Mouse (Mus musculus) cerebellum, postnatal 36 days (tissue): Measurements from ENCODE around the gene Prune1.

Experiments
- DNase-seq, 2 experiments: peaks; one replicate each; pipeline ENCODE4 v3.0.0; 2021 to 2022; ENCODE audit warnings: mixed read lengths in 2 of 2

Gene Prune1

DNA sequence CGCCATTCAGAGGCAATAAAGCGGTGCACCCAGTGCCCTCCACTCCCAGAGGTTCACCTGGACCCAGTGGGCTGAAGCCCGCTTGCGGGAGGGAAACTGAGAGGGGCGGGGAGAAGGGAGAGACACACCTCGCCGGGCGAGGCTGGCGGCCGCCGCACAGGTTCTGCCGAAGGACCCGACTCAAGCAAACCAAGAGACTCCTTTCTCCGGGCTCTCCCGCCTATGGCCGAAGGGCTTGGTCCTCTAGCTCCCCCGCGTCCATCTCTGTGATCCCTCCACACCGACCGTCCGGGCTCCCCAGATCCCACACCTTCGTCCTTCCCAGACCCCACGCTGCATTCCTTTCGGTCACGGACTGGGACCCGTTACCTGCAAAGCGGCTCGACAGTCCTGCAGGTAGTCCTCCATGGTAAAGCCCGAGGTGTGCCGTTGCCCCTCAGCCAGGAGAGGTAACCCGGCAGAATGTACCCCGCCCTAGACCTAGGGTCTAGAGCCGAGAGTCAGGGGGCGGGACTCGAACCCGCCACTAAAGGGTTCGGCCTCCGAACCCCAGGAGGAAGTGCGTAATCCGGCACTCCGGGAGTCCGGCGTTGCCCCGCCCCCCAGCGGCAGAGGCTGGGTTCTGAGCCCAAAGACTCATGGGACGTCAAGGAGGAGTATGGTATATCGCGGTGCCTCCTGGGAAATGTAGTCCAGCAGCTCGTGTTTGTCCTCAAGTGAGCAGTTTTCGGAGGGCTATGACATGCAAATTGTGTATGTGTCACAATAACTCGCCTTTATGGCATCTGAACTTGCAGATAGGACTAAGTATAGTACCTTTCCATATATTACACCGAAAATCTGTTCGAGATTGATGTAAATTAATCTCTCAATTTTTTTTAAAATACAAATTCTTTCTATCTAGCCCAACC lies at the start of gene Prune1, which contains the start of gene Mindy1:
Prune1 (minus strand) TSS at position 861 of the 911 bp plus-strand sequence.
Mindy1 (plus strand) TSS at position 130 of the 911 bp plus-strand sequence.
- peak; percentile 98 to 100 for DNase-seq

DNA sequence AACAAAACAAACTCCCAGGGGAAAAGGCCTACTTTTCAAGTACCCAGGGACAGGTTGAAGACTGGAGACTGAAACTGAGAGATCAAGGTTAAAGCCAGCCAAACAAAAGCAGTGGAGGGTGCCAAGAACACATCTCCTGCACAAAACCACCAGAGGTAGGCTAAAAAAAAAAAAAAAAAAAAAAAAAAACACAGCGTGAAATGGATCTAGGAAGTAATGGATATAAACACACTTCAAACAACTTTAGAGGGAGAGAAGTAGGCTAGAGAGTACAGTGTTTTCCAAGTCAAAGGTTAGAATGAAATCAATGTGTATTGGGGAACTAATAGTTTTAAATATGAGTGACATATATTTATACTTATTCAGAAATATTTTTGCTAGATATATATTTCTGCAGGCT lies 49.7 kb upstream of the Prune1 start:
- DNase-seq: no peak

DNA sequence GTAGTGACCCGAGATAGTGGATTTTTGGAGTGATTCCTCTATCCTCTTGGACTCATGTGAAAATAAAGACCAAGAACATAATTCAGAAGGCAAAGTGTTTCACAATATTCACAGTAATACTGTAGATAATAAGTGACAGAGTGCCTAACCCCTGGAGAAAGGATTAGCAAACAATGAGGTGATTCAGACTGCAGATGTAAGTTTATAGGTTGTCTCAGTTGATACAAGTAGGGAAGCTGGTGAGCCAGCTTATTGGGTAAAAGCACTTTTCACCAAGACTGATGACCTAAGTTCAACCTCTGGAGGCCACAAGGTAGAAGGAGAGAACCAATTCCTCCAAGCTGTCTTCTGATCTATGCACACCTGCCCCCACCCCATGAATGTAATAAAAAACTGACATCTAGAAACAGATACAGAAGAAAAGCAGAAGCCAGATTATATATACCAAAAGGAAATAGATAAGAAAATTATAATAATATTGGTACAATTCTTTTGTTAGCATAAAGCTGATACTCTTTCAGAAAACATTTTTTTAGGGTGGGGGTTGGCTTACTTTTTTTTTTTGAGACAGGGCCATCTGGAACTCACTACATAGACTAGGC lies 47.0 kb upstream of the Prune1 start:
- DNase-seq: no peak

DNA sequence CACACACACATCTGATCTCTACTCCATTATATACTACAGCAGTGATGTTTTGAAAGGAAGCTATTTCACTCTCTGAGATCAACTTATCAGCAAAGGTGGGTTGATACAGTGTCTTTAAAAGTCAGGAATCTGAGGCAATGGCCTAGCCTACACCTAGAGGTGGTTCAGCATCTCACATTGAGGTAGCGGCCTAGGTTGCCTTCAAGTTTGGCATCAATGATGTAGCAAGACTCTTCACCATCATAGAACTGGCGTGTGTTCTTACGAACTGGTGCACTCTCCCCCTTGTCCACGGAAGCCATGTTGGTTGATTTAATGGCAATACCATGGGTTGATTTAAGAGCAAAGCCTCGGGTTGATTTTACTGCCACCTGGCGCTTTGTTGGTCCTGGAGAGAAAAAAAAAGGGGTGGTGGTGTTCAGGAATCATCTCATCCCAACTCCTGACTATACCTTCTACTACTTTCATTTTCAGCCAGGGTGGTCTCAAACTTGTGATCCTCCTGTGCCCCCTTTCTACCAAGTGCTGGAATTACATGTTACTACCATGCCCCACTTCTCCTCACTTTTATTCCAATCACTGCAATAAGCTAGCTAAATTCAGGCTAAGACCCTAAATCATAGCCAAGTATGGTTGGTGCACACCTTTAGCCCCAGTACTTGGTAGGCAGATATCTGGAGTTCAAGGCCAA lies 42.7 kb upstream of the Prune1 start:
- DNase-seq: no peak

DNA sequence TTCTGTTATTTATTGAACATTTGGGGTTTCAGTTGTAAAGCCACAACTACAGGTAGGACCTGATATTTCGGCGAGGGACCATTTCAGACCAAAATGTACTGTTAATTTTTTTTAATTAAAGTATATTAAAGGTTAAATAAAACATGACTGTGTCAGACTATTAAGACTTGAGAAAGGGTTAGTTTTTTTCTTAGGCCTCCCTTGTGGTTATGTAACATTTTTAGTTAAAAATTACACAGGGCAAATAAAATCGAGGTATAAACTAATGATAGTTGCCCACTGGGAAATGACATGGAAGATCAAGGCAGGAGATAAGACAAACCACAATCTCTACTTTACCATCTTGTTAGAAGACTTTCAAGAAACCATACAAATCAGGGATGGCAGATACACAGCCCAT lies 41.6 kb upstream of the Prune1 start:
- DNase-seq: no peak

DNA sequence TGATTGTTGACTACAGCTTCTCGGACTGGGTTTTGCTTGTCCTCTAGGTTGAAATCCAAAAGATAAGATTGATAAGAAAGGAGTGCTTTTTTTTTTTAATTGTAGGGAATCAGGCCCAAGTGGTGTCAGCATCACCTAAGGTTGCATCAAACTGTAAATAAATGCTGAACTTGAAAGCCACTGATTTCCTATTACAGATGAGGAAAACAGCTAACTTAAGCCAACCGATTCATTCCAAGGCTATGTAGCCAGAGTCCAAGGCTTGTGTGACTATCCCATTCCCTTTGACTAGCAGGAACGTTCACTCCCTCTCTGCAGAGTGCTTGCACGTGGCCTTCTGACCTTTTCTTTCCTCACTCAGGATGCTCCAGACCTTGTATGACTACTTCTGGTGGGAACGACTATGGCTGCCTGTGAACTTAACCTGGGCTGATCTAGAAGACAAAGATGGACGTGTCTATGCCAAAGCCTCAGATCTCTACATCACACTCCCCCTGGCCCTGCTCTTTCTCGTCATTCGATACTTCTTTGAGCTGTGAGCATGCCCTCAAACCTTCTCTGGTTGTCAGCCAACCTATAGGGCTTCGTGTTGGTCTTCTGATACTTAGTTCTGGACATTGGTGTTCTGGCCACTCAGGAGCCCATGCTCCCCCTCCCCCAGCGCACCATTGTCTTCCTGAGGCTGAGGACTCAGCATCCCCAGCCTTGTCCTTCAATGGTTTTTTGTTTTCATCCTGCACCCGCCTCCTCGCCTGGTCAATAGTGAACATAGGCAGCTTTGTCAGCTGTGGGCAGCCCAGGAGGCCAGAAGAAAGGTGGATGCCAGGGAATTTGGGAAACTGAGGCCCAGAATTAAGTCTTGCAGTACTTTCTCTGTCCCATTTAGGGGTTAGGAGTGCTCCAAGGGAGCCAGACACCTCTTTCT lies 38.1 kb upstream of the Prune1 start:
- DNase-seq: no peak

DNA sequence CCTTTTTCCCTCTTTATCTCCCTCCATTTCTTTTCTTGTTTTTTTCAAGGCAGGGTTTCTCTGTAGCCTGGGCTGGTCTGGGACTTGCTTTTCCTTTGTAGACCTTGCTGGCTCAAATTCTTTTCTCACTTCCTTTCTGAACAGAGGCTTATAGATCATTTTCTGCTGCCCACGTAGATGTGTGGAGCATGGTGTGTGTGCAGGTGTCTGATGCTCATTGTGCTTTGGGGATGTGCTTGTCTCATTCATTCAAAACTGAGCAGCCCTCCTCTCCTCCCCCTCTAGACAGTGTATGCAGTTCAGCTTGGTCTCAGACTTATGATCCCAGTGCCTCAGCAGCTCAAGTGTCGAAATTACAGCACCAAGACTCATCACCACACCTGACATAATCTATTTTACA lies 37.2 kb upstream of the Prune1 start:
- DNase-seq: no peak

DNA sequence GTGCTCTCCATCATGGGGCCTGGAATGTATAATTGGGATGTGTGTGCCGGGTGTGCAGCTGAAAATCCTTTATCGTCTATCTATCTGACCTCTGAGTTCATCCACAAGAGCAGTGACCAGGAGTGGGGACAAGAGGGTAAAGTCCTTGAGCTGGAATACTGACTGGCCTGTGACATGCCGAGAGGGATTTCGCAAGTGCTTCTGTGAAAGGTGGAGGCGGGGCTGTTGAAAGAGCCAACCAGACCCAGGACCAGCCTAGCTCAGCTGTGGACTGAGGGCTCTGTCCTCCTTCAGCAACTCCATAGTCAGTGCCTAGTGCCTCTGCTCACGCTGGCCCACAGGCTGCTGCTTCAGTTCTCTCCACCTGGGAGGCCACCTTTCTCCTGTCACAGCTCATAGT lies 36.7 kb upstream of the Prune1 start:
- DNase-seq: no peak

DNA sequence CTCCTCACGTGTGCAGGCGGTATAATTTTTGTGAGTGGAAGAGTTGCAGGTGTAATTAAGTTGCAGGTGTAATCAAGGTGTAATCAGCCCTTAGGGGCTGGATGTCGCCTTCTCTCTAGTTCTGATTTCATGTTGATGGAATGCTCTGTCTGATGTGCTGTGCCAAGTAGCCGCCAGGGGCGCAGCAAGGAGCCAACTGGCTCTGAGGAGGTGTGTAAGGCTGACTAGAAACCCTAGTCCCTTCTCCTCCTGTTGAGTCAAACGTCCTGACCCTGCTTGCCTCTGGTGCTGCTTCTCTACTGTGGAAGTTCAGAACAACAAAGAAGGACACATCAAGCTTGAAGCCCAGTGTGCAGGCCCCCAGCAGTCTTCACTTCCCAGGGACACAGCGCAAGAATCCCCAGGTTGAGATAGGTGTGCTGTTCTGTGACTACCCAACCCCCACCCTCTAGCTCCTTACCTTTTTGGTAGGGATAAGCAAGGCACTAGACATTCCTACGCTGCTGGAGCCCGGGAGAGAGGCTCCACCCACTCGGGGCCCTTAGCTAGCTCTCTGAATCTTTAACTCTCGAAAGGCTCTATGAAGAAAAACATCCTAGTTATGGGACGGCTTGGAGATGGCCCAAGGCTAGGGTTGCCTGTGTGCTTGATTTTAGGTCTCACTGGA lies 35.7 kb upstream of the Prune1 start:
- peak; percentile 54 to 57 for DNase-seq

DNA sequence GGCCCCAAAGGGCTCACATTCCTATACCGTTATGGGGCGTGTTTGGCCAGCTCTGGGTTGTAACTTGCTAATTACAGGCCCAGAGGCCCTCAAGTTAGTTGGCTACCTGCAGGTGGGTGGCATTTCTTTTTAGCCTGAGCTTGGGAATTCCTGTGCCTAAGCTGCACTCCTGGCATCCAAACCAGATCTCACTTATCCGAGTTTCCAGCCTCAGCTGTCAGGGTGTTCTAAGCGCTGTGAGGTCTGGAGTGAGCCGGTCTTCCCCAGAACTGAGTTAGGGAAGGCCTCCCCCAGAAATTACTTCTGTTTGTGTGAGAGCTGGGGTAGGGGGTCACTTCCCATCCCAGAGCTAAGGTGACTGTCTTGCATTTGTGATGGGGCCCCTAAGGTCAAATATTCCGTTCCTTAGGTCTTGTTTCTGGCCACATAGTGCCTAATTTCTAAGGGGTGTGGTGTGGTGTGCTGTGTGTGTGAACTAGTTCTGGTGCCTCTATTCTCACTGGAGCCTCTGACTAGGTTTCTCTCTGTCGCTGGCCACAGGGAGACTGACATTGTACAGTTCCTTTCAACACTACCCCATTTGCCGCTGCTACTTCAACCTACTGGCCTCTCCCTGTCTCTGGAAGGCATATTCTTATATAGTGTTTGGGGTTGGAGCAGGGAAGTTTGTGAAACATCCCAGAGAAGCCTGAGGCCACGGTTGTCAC lies 34.1 kb upstream of the Prune1 start:
- no peak for DNase-seq

DNA sequence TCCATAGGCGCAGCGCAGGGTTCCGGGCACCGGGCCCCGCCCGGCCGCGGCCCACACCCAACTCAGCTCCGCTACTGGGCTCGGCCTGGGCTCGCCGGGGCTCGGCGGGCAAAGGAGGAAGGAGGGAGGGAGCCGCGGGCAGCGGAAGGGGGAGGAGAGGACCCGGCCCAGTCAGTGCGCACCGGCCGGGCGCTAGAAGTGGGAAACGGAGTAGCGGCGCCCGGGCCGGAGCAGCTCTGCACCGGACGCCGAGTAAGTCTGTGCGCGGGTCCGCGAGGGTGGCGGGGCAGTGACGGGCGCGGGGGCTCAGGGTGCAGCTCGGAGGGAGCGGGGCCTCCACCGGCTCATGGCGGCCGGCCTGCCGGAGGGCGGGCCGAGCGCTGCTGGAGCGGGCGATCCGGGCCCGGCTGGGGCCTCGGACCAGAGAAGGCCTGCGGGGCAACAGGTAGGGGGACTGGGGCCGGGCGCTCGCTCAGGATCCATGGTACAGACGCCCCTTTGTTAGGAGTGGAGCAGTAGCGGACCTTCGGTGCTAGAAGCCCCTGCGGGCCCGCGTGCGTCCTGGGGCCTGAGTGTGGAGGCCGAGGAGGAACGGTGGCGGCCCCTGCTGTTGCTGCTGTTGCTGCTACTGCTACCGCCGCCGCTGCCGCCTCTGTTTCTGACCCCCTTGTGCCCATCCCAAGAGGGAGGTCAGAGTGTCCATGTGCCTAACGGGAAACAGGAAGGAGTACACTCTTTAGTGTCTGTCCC lies 33.4 kb upstream of the Prune1 start:
- peak; percentile 71 for DNase-seq

DNA sequence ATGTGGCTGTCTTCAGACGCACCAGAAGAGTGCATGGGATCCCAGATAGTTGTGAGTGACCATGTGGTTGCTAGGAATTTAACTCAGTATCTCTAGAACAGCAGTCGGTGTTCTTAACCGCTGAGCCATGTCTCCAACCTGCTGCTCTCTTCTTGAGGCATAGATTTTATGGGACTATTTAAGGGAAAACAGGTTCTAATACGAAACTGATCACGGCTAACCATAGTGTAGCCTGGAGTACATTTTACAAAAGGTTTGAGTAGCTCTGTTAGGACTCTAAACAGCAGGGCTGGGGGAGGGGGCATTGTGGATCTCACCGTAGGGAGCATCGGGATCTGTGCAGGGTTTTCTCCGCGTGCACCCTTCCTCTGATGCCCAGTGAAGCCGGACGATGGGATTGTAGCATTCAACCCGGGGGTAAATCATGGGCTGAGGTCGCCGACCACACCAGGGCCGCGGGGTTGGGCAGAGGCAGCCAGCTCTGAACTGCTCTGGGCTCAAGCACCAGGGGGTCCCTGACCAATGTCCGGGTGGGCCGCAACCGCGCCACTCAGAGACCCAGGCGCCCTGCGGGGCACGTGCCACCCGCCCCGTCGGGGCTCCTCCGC lies 32.7 kb upstream of the Prune1 start, which contains the start of gene Cers2:
Cers2 (plus strand) TSS at position 306 of the 608 bp plus-strand sequence.
- DNase-seq: no peak

DNA sequence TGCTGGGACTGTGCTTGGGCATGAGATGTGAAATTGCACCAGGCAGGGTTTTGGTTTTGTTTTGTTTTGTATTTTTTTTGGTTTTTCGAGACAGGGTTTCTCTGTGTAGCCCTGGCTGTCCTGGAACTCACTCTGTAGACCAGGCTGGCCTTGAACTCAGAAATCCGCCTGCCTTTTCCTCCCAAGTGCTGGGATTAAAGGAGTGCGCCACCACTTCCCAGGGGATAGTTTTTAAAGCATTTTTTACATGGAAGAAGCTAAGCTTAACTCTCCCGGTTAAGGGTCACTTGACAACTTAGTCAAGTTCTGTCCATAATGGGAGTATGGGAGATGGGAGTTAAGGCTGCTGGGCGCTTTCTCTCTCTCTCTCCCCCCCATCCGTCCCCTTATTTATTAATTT lies 32.2 kb upstream of the Prune1 start:
- no peak for DNase-seq

DNA sequence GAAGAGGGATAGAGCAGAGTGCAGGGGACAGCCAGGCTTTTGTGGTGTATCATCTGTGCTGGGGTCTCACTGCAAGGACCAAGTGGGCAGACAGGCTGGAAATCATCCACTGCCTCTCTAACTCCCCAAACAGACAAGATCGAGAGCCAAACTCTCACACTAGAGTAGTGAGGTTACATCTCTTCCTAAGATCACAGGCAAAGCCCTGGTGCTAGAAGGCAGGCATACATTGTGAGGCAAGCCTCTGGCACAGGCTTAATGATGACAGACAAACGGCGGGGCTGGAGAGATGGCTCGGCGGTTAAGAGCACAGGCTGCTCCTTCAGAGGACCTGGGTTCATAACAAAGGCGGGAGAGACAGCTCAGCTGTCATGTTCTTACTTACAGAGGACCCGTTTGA lies 31.6 kb upstream of the Prune1 start:
- DNase-seq: no peak

DNA sequence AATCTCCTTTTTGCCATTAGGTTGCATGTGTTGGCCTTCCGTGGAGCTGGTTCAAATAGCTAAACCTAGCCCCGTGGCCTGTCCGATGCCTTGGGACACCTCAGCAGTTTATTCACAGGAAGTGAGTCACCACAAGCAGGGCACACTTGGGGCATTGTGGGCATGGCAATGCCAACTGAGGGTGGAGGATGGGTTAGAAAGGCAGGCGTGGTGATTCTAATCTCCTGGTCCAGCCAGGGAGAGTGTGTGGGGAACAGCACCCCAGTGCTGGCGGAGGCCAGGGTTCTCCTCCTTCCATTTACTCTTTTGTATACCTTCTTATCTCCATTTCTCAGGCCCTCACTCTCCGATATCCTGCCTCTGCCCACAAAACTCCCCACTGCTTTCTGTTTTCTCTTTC lies 30.7 kb upstream of the Prune1 start:
- DNase-seq: no peak

DNA sequence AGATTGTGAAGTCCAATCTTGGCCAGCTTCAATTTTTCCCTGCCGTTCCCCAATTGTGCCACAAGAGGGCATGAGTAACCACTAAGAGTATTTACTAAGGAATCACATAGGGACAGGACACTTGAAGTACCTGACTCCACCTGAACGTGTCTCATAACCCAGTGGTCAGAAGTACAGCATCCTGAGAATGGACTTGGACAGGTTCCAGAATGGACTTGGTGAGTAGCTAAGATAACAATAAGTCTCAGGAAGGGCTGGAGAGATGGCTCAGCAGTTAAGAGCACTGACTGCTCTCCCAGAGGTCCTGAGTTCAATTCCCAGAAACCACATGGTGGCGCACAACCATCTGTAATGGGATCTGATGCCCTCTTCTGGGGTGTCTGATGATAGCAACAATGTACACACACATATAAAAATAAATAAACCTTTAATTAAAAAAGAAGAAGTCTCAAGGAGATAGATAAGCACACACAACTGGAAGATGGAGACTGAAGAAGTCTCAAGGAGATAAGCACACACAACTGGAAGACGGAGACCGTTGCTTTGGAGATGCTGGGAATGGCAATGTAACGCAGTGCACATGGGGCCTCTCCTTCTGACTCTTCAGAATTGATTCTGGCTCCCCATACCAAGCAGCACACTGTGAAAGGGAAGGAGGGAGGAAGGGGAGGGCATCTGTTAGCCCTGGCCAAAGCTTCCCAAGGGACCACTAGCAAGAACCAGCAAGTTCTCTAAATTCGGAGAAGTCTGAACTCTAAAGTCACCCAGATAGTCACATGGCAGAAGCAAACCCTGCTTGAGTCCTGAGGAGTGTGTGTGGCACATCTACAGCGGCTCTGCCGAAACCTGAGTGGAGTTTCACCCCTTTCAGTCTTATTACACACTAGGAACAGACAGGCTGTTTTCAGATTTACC lies 29.3 kb upstream of the Prune1 start:
- DNase-seq: peak; percentile 71 to 79

DNA sequence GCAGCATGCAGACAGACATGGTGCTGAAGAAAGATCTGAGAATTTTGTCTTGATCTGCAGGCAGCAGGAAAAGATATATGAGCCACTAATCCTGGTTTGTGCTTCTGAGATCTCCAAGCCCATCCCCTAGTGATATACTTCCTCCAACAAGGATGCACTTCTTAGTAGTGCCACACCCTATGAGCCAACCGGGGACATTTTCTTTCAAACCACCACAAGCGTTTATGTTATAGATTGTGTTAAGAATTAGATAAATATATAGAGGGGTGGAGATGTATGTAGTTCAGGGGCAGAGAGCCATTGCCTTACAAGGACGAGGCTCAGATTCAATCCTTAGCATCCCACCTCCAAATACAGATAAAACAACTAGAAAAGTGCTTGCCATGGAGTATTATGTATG lies 28.6 kb upstream of the Prune1 start:
- DNase-seq: no peak

DNA sequence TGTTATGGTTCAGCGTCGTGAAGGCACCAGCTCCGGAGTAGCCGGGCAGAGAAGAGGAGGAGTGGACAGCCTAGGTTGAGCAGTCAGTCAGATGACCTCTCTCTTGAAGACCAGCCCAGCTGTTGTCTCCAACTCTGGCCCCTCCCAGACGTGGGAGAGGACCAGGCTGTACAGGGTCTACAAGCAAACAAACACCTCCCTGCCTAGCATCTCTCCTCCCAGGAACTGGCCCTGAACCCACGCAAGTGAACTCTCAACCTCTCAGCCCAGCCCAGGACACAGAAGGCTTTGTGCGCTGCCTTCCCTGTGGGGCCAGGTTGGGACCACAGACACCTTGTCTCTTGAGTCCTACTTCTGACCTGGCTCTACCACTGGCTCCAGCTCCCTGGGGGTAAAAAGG lies 25.2 kb upstream of the Prune1 start, which contains the start of gene Anxa9:
Anxa9 (minus strand) TSS at position 77 of the 400 bp plus-strand sequence.
- DNase-seq: no peak

DNA sequence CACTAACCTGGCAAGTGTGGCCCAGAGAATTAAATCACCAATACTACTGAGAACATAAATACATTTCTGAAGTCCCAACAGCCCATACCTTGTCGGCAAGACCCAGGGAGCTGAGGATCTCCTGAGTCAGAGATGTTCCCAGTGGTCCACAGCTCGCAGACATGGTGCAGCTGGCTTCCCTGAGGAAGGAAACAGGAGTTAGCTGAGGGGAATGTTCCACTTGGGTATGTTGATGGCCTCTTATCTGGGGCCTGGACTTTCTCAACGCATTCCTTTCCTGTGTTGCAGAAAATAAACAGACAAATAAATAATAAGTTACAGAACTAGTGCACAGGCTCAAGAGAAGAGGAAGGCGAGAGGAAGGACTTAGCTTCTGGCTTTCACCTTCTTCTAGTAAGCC lies 24.4 kb upstream of the Prune1 start:
- no peak for DNase-seq
